In genomic region chr7:135653601-135654000, GRCm38 (mm10) we compare ENCODE assay signal across 17 mouse cellular contexts.
"Had no signal": no experiment of that assay in that cellular context is flagged by ENCODE, and none has a peak within 500 bp of the region (broad histone marks: within the 10 kb centered on the region; RNA-seq: fewer than 3 reads in every experiment).

No protein-coding gene starts in this region.

- H3K9me3 ChIP-seq: limb, embryonic 13.5 days; liver, embryonic 13.5 days; midbrain, embryonic 10.5 days; neural tube, embryonic 15.5 days had no signal

- H3K36me3 ChIP-seq: limb, embryonic 13.5 days; liver, embryonic 13.5 days; midbrain, embryonic 10.5 days; neural tube, embryonic 15.5 days had no signal

- H3K27me3 ChIP-seq: limb, embryonic 13.5 days; liver, embryonic 13.5 days; neural tube, embryonic 15.5 days had no signal

- H3K4me2 ChIP-seq: lung, embryonic 14.5 days; neural tube, embryonic 15.5 days had no signal

- H3K27ac ChIP-seq: kidney, postnatal 0 days; limb, embryonic 13.5 days; liver, embryonic 13.5 days; midbrain, embryonic 10.5 days; neural tube, embryonic 15.5 days had no signal

- DNase-seq: kidney, adult 11 months; kidney, adult 9 months; kidney, postnatal 36 days; left cerebral cortex, postnatal 4 days; liver, embryonic 13.5 days; lung, embryonic 14.5 days; lung, postnatal 10 days; lung, postnatal 4 days; midbrain, embryonic 14.5 days; right cerebral cortex, adult 18-20 months; right cerebral cortex, postnatal 25 days; spleen, adult 18-20 months had no signal

- H3K4me3 ChIP-seq: limb, embryonic 13.5 days; liver, embryonic 13.5 days; midbrain, embryonic 10.5 days; myocyte; neural tube, embryonic 15.5 days had no signal

- H3K4me1 ChIP-seq: neural tube, embryonic 15.5 days had no signal

- H3K9ac ChIP-seq: limb, embryonic 13.5 days; liver, embryonic 13.5 days; lung, embryonic 14.5 days; neural tube, embryonic 15.5 days had no signal
